Mouse (Mus musculus): Measurements from ENCODE around the gene Tomm34. TPM values are rescaled to one million over a fixed set of nuclear protein-coding genes. Genes with fewer than 3 reads are reported as not detected.

The Tomm34 gene
- total RNA-seq, 2 experiments from 2014 or later, result 11.7 to 14.6 TPM

DNA sequence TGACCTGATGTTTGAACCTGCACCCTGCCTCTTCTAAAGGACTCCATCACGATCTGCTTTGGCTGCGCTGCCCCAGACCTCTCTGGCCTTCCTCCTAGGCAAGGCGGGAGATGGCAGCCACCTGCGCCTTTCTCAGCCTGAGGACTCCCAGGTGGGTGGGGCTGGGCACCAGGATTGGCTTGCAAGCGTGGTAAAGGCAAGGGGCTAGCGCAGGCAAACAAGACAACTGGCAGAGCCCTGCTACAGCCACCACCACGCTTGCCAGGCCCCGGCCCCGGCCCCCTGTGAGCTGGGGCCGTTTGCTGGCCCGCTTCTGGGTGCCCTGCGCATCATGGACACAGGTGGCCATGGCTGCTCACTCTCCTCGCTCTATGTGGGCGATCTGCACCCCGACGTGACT lies 45.8 kb downstream of the Tomm34 start, which contains the start of gene Pabpc1l:
TSS of gene Pabpc1l (plus strand) at position 301 of the 400 bp plus-strand sequence.
- intact Hi-C loops (cut with DNase I; ENCODE audit: low total_unique reads), result no loop called here

DNA sequence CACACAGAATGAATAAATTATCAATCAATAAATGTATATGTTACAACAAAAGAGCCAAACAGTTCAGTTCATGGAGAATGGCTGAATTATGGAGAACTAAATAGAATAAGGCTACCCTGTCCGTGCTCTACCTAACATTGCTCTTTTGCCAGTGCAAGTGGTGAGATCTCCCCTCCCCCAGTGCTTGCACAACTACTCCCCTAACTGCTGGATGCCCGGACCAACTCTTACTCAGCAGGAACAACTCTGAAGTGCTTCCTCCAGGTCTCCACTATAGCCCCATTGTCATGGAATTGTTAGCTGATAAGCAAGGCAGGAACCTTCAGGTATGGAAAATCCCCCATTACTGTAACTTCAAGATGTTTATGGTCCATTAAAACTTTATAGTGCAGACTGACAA lies 48.9 kb downstream of the Tomm34 start:
- no peak for DNase-seq
- intact Hi-C loops (cut with DNase I; ENCODE audit: low total_unique reads), result no loop called here

More for the DNA sequence above, 45.8 kb downstream of the Tomm34 start, which contains the start of gene Pabpc1l:
- DNase-seq, result no peak

DNA sequence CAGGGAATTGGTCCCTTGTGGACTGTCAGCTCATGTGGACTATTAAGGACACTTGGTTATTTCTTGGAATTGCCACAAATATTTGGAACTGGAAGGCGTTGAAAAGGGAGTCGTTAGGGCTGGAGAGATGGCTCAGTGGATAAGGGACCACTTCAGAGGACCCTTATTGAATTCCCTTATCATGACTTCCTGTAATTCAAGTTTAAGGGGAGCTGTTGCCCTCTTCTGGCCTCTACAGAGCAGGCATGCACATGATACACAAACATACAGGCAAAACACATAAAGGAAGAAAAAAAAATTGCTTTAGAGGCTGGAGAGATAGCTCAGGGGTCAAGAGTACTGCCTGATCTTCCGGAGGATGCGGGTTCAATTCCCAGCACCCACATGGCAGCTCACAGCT lies 51.0 kb downstream of the Tomm34 start:
- no peak for DNase-seq
- intact Hi-C loops (cut with DNase I; ENCODE audit: low total_unique reads), result no loop called here

DNA sequence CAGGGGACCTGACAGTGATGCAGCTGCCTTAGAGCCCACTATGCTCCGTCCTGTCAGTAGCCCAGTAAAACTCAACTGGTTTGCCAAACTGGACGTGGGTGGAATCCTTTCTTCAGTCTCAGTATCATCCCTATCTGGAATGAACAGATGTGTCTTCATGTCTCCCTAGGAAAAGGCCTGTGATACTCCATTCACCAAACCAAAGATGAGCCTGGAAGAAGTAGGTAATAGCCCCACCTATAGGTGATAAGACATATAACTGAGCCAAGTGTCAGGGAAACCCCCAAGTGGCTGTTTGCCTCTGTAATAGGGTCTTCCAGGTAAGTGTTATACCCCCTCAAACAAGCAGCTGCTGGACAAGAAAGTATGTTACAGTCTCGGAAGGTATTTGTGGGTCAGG lies 52.1 kb downstream of the Tomm34 start:
- DNase-seq, result no peak
- intact Hi-C loops (cut with DNase I; ENCODE audit: low total_unique reads), result no loop called here

DNA sequence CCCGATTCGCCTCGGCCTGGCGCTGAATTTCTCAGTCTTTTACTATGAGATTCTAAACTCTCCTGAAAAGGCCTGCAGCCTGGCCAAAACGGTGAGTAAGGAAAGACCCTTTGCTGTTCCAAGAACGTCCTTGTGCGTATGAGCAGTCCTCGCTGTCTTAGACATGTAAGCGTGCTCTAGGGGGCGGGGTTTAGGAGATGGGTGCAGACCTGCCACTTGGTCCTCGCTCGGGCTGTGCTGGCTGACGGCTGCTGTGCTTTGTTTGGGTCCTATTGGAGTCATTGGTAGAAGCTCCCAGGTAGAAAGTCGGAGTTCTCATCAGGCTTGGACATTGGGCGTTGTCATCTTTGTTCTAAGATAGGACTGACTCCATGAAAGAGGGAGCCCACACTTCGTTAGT lies 55.7 kb downstream of the Tomm34 start:
- intact Hi-C loops (cut with DNase I; ENCODE audit: low total_unique reads), result no loop called here
- no peak for DNase-seq

DNA sequence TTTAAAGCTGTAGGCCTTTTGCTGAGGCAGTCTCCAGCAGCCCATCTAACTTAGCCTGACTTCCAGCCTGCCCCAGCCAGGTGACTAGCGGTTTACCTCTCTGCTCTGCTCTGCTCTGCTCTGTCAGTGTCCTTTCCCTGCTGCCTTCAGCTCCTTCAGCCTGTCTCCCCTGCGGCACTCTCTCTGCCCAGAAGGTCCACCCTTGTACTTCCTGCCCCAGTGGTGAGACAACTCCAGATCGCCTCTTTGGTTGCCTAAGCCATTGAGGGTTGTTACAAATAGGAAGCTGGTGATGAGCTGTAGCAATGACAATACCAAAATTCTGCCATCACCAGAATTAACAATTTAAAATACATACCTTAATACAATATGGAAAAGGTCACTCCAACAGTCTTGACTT lies 60.0 kb downstream of the Tomm34 start:
- intact Hi-C loops (cut with DNase I; ENCODE audit: low total_unique reads), result no loop called here

DNA sequence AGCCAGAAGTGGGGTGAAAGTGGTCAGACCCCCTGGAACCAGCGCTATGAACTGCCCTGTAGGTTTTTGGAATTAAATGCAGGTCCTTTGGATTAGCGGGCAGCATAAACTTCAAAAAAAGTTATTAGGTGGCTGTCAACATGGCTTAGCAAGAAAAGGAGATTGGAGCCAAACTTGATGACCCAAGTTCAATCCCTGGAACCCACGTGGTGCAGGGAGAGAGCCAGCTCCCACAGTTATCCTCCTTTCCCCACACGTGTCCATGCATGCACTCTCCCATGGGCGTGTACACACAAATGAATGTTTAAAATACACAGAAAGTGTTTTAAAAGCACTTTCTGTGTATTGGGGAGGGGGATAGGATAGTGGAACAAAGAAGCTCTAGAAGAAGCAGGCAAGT lies 60.5 kb downstream of the Tomm34 start:
- DNase-seq, result no peak
- intact Hi-C loops (cut with DNase I; ENCODE audit: low total_unique reads), result no loop called here

More for the DNA sequence above, 60.0 kb downstream of the Tomm34 start:
- no peak for DNase-seq

DNA sequence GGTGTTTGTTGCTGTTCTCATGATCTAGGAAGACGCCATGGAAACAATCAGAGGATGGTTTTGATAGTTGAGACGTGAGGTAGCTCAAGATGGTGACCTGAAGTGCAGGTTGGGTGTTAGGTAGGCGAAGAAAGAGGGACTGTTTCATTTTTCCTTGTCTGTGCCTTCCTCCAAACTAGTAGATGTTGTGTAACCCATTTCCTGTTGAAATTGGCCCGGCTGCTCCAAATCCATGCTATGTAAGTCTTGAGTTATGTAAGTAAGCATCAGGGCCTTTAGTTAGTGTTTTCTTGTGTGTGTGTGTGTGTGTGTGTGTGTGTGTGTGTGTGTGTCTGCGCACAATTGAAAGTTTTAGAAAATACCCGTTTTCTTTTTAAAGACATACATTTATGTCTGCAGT lies 61.7 kb downstream of the Tomm34 start:
- intact Hi-C loops (cut with DNase I; ENCODE audit: low total_unique reads), result no loop called here
- DNase-seq, result no peak

DNA sequence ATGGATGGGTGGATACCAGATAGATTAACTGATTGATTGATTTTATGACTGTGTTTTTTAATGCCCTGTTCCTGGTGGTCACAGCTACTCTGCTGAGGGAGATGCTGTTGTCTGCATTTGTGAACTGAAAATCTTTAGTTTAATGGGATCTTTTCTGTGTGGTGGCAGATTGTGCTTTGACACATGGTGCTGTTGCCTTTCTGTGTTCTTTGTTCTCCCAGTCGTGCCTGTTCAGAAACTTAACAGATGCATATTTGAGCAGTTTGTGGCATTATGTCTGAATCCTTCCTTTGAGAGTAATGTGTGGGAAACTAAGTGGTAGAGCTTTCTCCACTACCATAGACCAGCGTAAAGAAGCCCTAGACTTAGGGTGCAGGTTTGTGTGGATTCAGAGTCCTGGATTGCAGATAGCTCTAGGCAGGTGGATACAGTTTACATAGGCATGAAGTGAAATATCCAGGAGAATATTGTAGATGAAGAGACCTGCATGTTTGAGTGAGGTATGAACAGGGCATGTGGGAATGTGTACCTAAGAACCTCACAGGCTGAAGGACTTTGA lies 62.9 kb downstream of the Tomm34 start:
- intact Hi-C loops (cut with DNase I; ENCODE audit: low total_unique reads), result no loop called here
- no peak for DNase-seq

DNA sequence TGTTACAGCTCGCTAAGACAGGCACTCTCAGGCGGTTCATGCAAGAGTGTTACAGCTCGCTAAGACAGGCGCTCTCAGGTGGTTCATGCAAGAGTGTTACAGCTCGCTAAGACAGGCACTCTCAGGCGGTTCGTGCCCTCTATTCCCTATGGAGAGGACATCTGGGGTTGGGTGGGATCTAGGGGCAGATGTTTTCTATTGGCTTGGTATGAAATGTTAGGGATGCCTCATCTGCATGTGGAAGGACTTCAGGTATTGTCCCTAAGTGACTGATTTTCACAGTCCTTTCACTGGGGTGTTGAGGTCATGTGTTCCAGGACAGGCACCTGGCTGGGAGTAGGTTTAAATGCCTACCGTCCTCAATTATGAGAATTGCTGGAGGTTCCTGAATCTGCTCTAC lies 63.4 kb downstream of the Tomm34 start:
- intact Hi-C loops (cut with DNase I; ENCODE audit: low total_unique reads), result no loop called here
- no peak for DNase-seq

DNA sequence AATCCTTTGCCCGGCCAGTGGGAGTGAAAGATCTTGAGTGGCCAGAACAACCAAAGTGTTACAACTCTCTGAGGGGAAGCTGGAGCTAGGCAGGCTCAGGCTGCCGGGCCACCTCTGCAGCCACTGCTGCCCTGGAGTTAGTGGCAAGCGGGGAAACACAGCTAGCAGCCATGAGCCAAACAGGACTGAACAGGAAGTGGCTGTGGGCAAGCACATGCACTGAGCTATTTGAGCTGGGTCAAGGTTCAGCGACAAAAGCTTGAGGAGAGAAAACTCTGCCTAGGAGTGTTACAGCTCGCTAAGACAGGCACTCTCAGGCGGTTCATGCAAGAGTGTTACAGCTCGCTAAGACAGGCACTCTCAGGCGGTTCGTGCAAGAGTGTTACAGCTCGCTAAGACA lies 64.0 kb downstream of the Tomm34 start:
- no peak for DNase-seq

DNA sequence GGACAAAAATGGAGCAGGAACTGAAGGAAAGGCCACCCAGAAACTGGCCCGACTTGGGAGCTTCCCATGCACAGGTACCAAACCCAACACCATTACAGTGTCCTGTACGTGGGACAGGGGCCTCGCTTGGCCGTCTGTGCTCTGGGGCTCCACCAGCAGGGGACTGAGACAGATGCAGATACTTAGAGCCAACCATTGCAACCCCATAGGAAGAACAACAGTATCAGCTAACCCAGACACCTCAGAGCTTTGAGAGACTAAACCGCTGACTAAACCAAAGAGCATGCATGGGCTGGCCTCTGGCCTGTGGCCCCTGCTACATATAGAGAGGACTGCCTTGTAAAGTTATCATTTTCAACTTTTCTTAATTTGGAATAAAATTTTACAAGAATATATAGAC lies 66.5 kb downstream of the Tomm34 start:
- no peak for DNase-seq
- intact Hi-C loops (cut with DNase I; ENCODE audit: low total_unique reads), result no loop called here

More for the DNA sequence above, 64.0 kb downstream of the Tomm34 start:
- intact Hi-C loops (cut with DNase I; ENCODE audit: low total_unique reads), result no loop called here

Other genes starting within 250 kb of the Tomm34 start
- not detected for gene Kcnk15, start 217.5 kb downstream of the Tomm34 start, total RNA-seq (2021)
- gene Rims4, start 152.5 kb downstream of the Tomm34 start, total RNA-seq (2021), result under 1 TPM; 0.60 to 0.62 TPM
- 10 to 100 TPM; 52.4 to 59.3 TPM for gene Ywhab, start 76.2 kb downstream of the Tomm34 start, total RNA-seq (2021)
- gene Pabpc1l, start 45.7 kb downstream of the Tomm34 start, total RNA-seq (2021), result under 1 TPM; 0.84 TPM
- gene Stk4, start 847 bp downstream of the Tomm34 start, total RNA-seq (2021), result 10 to 100 TPM; 10.0 to 10.3 TPM
- 1 to 10 TPM; 1.2 to 2.8 TPM for gene Kcns1, start 99.9 kb upstream of the Tomm34 start, total RNA-seq (2021)
- gene Wfdc5, start 111.6 kb upstream of the Tomm34 start, total RNA-seq (2021), result under 1 TPM; 0.44 to 0.62 TPM
- not detected for gene Wfdc12, start 119.4 kb upstream of the Tomm34 start, total RNA-seq (2021)
- not detected for gene Wfdc15a, start 129.0 kb upstream of the Tomm34 start, total RNA-seq (2021)
- not detected for gene Wfdc15b, start 150.5 kb upstream of the Tomm34 start, total RNA-seq (2021)
- gene Svs2, start 167.3 kb upstream of the Tomm34 start, total RNA-seq (2021), result not detected
- not detected for gene Svs3b, start 185.5 kb upstream of the Tomm34 start, total RNA-seq (2021)
- not detected for gene Svs4, start 207.3 kb upstream of the Tomm34 start, total RNA-seq (2021)
- gene Svs3a, start 218.1 kb upstream of the Tomm34 start, total RNA-seq (2021), result not detected
- not detected for gene Svs6, start 245.6 kb upstream of the Tomm34 start, total RNA-seq (2021)

Measured in gastrocnemius, postnatal 14 days (tissue).